Comparison of ENCODE assay signal across 9 mouse cellular contexts in the genomic region with DNA sequence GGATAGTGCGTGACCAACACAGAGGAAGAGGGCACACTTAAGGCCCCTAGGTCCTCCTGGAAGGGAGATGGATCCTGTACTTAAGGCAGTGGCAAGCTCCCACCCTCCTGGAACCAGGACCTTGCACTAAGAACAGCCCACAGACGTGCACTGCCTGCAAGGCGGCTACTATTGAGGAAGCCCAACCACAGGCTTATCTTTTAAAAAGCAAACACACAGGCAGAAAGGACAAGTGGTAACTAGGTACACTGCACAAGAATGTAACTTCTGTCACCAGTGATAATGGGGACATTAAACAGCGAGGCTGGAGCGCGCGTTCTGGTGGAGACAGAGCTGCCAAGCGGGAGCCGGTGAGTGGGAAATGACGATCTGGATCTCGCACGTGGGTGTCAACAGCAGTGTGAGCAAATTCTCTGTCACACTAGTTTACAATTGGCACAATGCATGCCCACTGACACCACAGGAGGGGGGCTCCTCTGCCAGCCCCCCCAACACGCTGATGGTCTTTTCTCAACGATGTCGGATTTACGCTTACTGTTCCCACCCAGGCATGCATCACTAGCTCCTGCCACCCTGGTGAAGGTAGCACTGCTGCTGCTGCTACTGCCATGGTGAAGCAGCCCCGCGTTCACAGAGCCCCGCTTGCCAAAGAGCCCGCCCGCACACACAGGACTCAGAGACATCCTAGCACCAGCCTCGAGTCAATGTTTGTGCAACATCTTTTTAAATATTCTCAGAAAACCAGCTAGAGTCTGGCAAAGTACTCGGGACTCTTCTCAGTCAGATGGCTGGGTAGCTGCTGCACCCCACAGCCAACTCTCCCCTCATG. TPM values are rescaled to one million over a fixed set of nuclear protein-coding genes. Genes with fewer than 3 reads are reported as not detected.
DNase-seq lines count a peak whose midpoint lies in the region; ATAC-seq and TF ChIP-seq lines count a peak whose summit lies in the region.
"Had no signal": no experiment of that assay in that cellular context is flagged by ENCODE, and none has a peak within 500 bp of the region (broad histone marks: within the 10 kb centered on the region; RNA-seq: fewer than 3 reads in every experiment).

No protein-coding gene starts in this region.

- DNase-seq in heart, adult 8-10 months (ENCODE audit: low spot score), result no peak
- peak; percentile 37 to 49 for DNase-seq in frontal cortex, postnatal 25 days (ENCODE audit: low spot score in 2 of 2)
- peak; percentile 67 to 69 for DNase-seq in left cerebral cortex, adult 2 months (ENCODE audit: extremely low spot score in 1 of 2, low spot score in 2 of 2)
- DNase-seq in cerebellum, adult 9-10 months, result no peak
- no peak for DNase-seq in cerebellum, postnatal 36 days
- no peak for DNase-seq in kidney, postnatal 36 days

- H3K4me2 ChIP-seq in heart, embryonic 12.5 days, result peak overlapping the region; percentile 47

- H3K27me3 ChIP-seq in heart, embryonic 12.5 days (replicated peaks), result no peaks in the 10 kb centered on the region

- peaks cover 70% of the 10 kb centered on the region for H3K4me1 ChIP-seq in heart, embryonic 12.5 days (replicated peaks)

- H3K4me3 ChIP-seq in heart, embryonic 12.5 days, result no peak overlapping the region
- no peak overlapping the region for H3K4me3 ChIP-seq in left cerebral cortex, adult 2 months
- H3K4me3 ChIP-seq: myocyte had no signal

- intact Hi-C loops in left cerebral cortex, adult 2 months (cut with DNase I), result no loop called here

- WGBS in heart, embryonic 12.5 days, result 33% methylated on average over 23 of the region's 23 CpGs

- peak overlapping the region; percentile 55 for H3K9ac ChIP-seq in heart, embryonic 12.5 days

- H3K27ac ChIP-seq in heart, embryonic 12.5 days (ENCODE audit: poor library complexity, severe bottlenecking), result peak overlapping the region; percentile 87
- H3K27ac ChIP-seq in left cerebral cortex, adult 2 months, result no peak overlapping the region

- no peak for TF ChIP-seq CTCF in left cerebral cortex, adult 2 months (IDR thresholded peaks at IDR 0.05)

- peak; percentile 62 for ATAC-seq in heart, embryonic 12.5 days (ENCODE audit: insufficient number of reproducible peaks, low FRiP score)
- ATAC-seq in megakaryocyte progenitor cell, adult 5-6 weeks (replicated peaks; ENCODE audit: poor library complexity), result peak; percentile 89

- H3K36me3 ChIP-seq in heart, embryonic 12.5 days, result peaks cover 29% of the 10 kb centered on the region

- H3K9me3 ChIP-seq in heart, embryonic 12.5 days (replicated peaks), result no peaks in the 10 kb centered on the region

RNA-seq across cellular contexts. Expression of a gene that starts 14.1 kb away (rescaled TPM):
- 114 and 117 TPM in 2 replicates for polyA plus RNA-seq in heart, embryonic 12.5 days (2016; fragmentation: Nextera tagmentation; extraction: Ambion mirVana)
- total RNA-seq in heart, adult 8-10 months (2022), result 100 to 1,000 TPM in 1 of 4 experiments, 10 to 100 TPM in 3; 88.9 to 104 (median 91.6) TPM
- total RNA-seq in left cerebral cortex, adult 2 months (2021), result 10 to 100 TPM; 81.0 to 82.4 TPM
- total RNA-seq in megakaryocyte progenitor cell, adult 5-6 weeks (2015), result 31.6 and 33.3 TPM in 2 replicates
- 40.2 and 41.2 TPM in 2 replicates for total RNA-seq in megakaryocyte progenitor cell, adult 5-6 weeks (2017)

RNA-seq across cellular contexts. Expression of a gene that starts 38.3 kb away (rescaled TPM):
- 73.9 and 79.2 TPM in 2 replicates for polyA plus RNA-seq in heart, embryonic 12.5 days (2016; fragmentation: Nextera tagmentation; extraction: Ambion mirVana)
- total RNA-seq in heart, adult 8-10 months (2022), result 100 to 1,000 TPM in 1 of 4 experiments, 10 to 100 TPM in 3; 68.5 to 103 (median 82.8) TPM
- total RNA-seq in left cerebral cortex, adult 2 months (2021), result 10 to 100 TPM; 33.7 to 38.6 TPM
- total RNA-seq in megakaryocyte progenitor cell, adult 5-6 weeks (2015), result 18.6 and 24.5 TPM in 2 replicates
- total RNA-seq in megakaryocyte progenitor cell, adult 5-6 weeks (2017), result 20.0 and 20.6 TPM in 2 replicates

RNA-seq across cellular contexts. Expression of a gene that starts 38.5 kb away (rescaled TPM):
- 15.5 and 16.8 TPM in 2 replicates for polyA plus RNA-seq in heart, embryonic 12.5 days (2016; fragmentation: Nextera tagmentation; extraction: Ambion mirVana)
- 1 to 10 TPM; 4.8 to 7.0 (median 6.9) TPM for total RNA-seq in heart, adult 8-10 months (2022)
- total RNA-seq in left cerebral cortex, adult 2 months (2021), result 10 to 100 TPM; 15.9 to 16.9 TPM
- 8.3 and 10.3 TPM in 2 replicates for total RNA-seq in megakaryocyte progenitor cell, adult 5-6 weeks (2015)
- 8.3 and 8.8 TPM in 2 replicates for total RNA-seq in megakaryocyte progenitor cell, adult 5-6 weeks (2017)

RNA-seq across cellular contexts. Expression of a gene that starts 50.4 kb away (rescaled TPM):
- 18.7 and 19.2 TPM in 2 replicates for polyA plus RNA-seq in heart, embryonic 12.5 days (2016; fragmentation: Nextera tagmentation; extraction: Ambion mirVana)
- total RNA-seq in heart, adult 8-10 months (2022), result 10 to 100 TPM in 3 of 4 experiments, 1 to 10 TPM in 1; 8.9 to 16.0 (median 11.7) TPM
- total RNA-seq in left cerebral cortex, adult 2 months (2021), result 10 to 100 TPM; 33.8 to 37.1 TPM
- 5.1 and 5.2 TPM in 2 replicates for total RNA-seq in megakaryocyte progenitor cell, adult 5-6 weeks (2015)
- total RNA-seq in megakaryocyte progenitor cell, adult 5-6 weeks (2017), result 12.3 and 19.3 TPM in 2 replicates

Comparison
In these comparisons a context has a peak if more than half of its experiments do, and no peak if none do; other contexts are left out.
1. DNase-seq: peak in frontal cortex, postnatal 25 days (2 of 2) and left cerebral cortex, adult 2 months (2 of 2); none in heart, adult 8-10 months (single experiment), cerebellum, adult 9-10 months (single experiment), cerebellum, postnatal 36 days (0 of 2) and kidney, postnatal 36 days (0 of 2).